Mouse (Mus musculus): ENCODE results near the gene Nanos3.

Nanos3 gene

GRCm38 (mm10) chr8:84157620-84158019, 27.4 kb downstream of the Nanos3 start:
- Histone ChIP-seq H3K4me3 (replicated peaks; ENCODE audit: low read length) (no peak overlapping the region), H3K4me1 (replicated peaks; ENCODE audit: low read depth, low read length) (peaks cover 5% of the 10 kb centered on the region), H3K27me3 (ENCODE audit: insufficient read depth, low read length) (peaks cover 7% of the 10 kb centered on the region; the same call in 1 of the 2 replicates), H3K9me3 (ENCODE audit: low read length) (no peaks in the 10 kb centered on the region), H3K36me3 (ENCODE audit: insufficient read depth, low read length) (peaks cover 31% of the 10 kb centered on the region)
- TF ChIP-seq NANOG (IDR thresholded peaks at IDR 0.05; ENCODE audit: borderline replicate concordance, low read length) (no peak), POU5F1 (IDR thresholded peaks at IDR 0.05; ENCODE audit: borderline replicate concordance, low read length) (no peak), CTCF (conservative IDR thresholded peaks at IDR 0.05; ENCODE audit: low read length) (no peak)

GRCm38 (mm10) chr8:84149181-84149580, 35.8 kb downstream of the Nanos3 start:
- Histone ChIP-seq H3K9me3 (ENCODE audit: low read length) (no peaks in the 10 kb centered on the region), H3K36me3 (ENCODE audit: insufficient read depth, low read length) (peaks cover 19% of the 10 kb centered on the region), H3K27me3 (ENCODE audit: insufficient read depth, low read length) (no peaks in the 10 kb centered on the region), H3K4me3 (replicated peaks; ENCODE audit: low read length) (peak overlapping the region; percentile 89), H3K4me1 (replicated peaks; ENCODE audit: low read depth, low read length) (peaks cover 72% of the 10 kb centered on the region)
- TF ChIP-seq CTCF (conservative IDR thresholded peaks at IDR 0.05; ENCODE audit: low read length), result no peak
- no peak for TF ChIP-seq POU5F1 (IDR thresholded peaks at IDR 0.05; ENCODE audit: borderline replicate concordance, low read length)

DNA sequence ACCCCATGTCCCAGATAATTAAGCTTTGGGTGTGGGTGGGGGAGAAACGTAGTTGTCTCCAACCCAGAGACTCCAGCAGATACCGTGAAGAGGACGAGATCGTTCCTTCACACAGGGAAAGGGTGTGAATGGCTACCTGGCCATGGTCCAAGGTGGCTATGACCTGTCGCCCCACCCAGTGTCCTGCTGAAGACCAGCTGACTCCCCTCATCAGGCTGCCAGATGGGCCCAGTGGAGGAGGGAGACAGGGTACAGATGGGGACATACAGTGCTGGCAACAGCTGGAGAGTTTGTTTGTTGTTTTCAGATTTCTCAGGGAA, 36.5 kb downstream of the Nanos3 start:
- peaks cover 26% of the 10 kb centered on the region for H3K36me3 ChIP-seq (ENCODE audit: insufficient read depth, low read length)
- peaks cover 77% of the 10 kb centered on the region for H3K4me1 ChIP-seq (replicated peaks; ENCODE audit: low read depth, low read length)
- H3K27me3 ChIP-seq (ENCODE audit: insufficient read depth, low read length), result no peaks in the 10 kb centered on the region
- peak overlapping the region; percentile 89 for H3K4me3 ChIP-seq (replicated peaks; ENCODE audit: low read length)
- TF ChIP-seq CTCF (conservative IDR thresholded peaks at IDR 0.05; ENCODE audit: low read length) (no peak), POU5F1 (IDR thresholded peaks at IDR 0.05; ENCODE audit: borderline replicate concordance, low read length) (no peak)
- H3K9me3 ChIP-seq (ENCODE audit: low read length), result no peaks in the 10 kb centered on the region

DNA sequence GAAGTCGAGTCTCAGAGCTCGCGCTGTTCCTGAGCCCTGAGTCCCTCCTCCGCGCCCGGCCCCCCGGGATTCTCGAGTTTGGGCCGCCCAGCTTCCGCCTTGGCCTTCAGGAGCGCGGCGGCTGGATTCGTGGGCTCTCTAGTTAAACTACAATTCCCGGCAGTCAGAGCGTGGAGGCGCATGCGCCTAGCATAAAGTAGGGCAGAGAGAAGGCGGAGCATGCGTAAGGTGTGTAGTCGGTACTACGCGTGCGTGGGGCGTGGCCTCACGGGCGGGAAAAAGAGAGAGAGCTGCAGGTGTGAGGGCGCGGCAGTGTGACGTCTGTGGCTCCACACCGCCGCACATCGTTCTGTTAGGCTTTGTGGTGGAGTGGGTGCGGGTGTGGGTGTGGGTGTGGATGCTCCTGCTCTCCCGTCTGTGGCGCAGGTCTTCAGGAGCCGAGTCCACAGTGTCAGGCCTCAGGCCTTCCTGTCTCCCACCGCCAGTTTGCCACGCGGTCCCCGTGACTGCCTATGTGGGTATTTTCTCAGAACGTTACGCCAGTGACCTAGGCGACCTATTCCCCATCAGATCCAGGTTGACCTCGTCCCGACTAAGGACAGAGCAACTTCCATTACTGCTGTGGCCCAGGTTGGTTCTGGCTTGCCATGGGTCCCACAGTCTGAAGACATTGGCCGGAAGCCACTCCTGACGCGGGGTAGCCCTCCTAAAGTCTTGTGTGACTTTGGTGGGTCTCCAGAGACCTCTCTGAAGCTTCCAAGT, 37.1 kb downstream of the Nanos3 start, which contains the start of the genes Cc2d1a and 4930432K21Rik:
Cc2d1a (minus strand) TSS at position 168 of the 762 bp plus-strand sequence.
4930432K21Rik (plus strand) TSS at position 257 of the 762 bp plus-strand sequence.
- peak within 1 kb of the TSS; percentile 89 for H3K4me3 ChIP-seq (replicated peaks; ENCODE audit: low read length)
- no peaks in the 10 kb centered on the region for H3K9me3 ChIP-seq (ENCODE audit: low read length)
- TF ChIP-seq CTCF (conservative IDR thresholded peaks at IDR 0.05; ENCODE audit: low read length) (no peak), NANOG (IDR thresholded peaks at IDR 0.05; ENCODE audit: borderline replicate concordance, low read length) (no peak), POU5F1 (IDR thresholded peaks at IDR 0.05; ENCODE audit: borderline replicate concordance, low read length) (no peak)
- H3K4me1 ChIP-seq (replicated peaks; ENCODE audit: low read depth, low read length), result peaks cover 76% of the 10 kb centered on the region
- no peaks in the 10 kb centered on the region for H3K27me3 ChIP-seq (ENCODE audit: insufficient read depth, low read length)
- H3K36me3 ChIP-seq (ENCODE audit: insufficient read depth, low read length), result peaks cover 31% of the 10 kb centered on the region

GRCm38 (mm10) chr8:84147324-84147766, 37.7 kb downstream of the Nanos3 start:
- H3K9me3 ChIP-seq (ENCODE audit: low read length), result no peaks in the 10 kb centered on the region
- peaks cover 70% of the 10 kb centered on the region for H3K4me1 ChIP-seq (replicated peaks; ENCODE audit: low read depth, low read length)
- H3K4me3 ChIP-seq (replicated peaks; ENCODE audit: low read length), result peak overlapping the region; percentile 89
- no peak for TF ChIP-seq NANOG (IDR thresholded peaks at IDR 0.05; ENCODE audit: borderline replicate concordance, low read length)
- TF ChIP-seq POU5F1 (IDR thresholded peaks at IDR 0.05; ENCODE audit: borderline replicate concordance, low read length), result no peak
- TF ChIP-seq CTCF (conservative IDR thresholded peaks at IDR 0.05; ENCODE audit: low read length), result no peak
- H3K36me3 ChIP-seq (ENCODE audit: insufficient read depth, low read length), result peaks cover 37% of the 10 kb centered on the region
- no peaks in the 10 kb centered on the region for H3K27me3 ChIP-seq (ENCODE audit: insufficient read depth, low read length)

DNA sequence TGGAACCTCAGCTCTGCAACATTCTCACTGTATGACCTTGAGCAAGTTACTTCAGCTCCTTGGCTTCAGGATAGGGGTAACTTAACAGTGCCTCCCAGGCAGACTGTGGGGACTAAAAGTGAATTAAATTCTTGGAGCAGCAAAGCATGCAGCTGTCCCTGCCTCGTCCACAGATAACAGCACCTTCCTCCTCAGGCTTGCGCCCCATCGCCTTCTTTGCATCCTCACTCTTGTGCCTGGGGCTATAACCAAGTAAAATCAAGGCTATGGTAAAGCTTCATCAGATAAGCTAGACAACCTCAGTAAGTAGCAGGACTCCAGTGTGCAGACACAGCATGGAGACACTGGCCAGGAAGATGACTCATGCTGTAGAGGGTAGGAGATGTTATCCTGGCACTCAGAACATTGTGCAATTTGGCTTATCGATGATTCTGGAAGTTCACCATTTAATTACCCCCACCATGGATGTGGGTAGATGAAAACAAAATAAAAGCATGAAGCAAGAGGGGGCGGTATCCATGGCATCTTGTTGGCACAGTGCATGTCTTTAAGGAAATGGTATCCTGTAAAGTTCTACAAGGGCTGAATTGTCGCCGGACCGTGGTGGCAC, 40.3 kb downstream of the Nanos3 start:
- no peaks in the 10 kb centered on the region for H3K9me3 ChIP-seq (ENCODE audit: low read length)
- no peak overlapping the region for H3K4me3 ChIP-seq (replicated peaks; ENCODE audit: low read length)
- H3K36me3 ChIP-seq (ENCODE audit: insufficient read depth, low read length), result peaks cover 61% of the 10 kb centered on the region
- no peaks in the 10 kb centered on the region for H3K27me3 ChIP-seq (ENCODE audit: insufficient read depth, low read length)
- no peak for TF ChIP-seq POU5F1 (IDR thresholded peaks at IDR 0.05; ENCODE audit: borderline replicate concordance, low read length)
- no peak for TF ChIP-seq NANOG (IDR thresholded peaks at IDR 0.05; ENCODE audit: borderline replicate concordance, low read length)
- no peak for TF ChIP-seq CTCF (conservative IDR thresholded peaks at IDR 0.05; ENCODE audit: low read length)
- H3K4me1 ChIP-seq (replicated peaks; ENCODE audit: low read depth, low read length), result peaks cover 50% of the 10 kb centered on the region

- Histone ChIP-seq H3K4me1 (replicated peaks; ENCODE audit: low read depth, low read length) (peaks cover 21% of the 10 kb centered on the region), H3K36me3 (ENCODE audit: insufficient read depth, low read length) (peaks cover 95% of the 10 kb centered on the region), H3K27me3 (ENCODE audit: insufficient read depth, low read length) (no peaks in the 10 kb centered on the region), H3K4me3 (replicated peaks; ENCODE audit: low read length) (no peak overlapping the region), H3K9me3 (ENCODE audit: low read length) (no peaks in the 10 kb centered on the region)
- no peak for TF ChIP-seq POU5F1 (IDR thresholded peaks at IDR 0.05; ENCODE audit: borderline replicate concordance, low read length)
- no peak for TF ChIP-seq CTCF (conservative IDR thresholded peaks at IDR 0.05; ENCODE audit: low read length)
- no peak for TF ChIP-seq NANOG (IDR thresholded peaks at IDR 0.05; ENCODE audit: borderline replicate concordance, low read length)
Measured at GRCm38 (mm10) chr8:84140838-84141237, 44.2 kb downstream of the Nanos3 start.

GRCm38 (mm10) chr8:84137848-84138247, 47.2 kb downstream of the Nanos3 start:
- Histone ChIP-seq H3K27me3 (ENCODE audit: insufficient read depth, low read length) (no peaks in the 10 kb centered on the region), H3K4me1 (replicated peaks; ENCODE audit: low read depth, low read length) (peaks cover 23% of the 10 kb centered on the region), H3K9me3 (ENCODE audit: low read length) (no peaks in the 10 kb centered on the region), H3K36me3 (ENCODE audit: insufficient read depth, low read length) (peaks cover 97% of the 10 kb centered on the region), H3K4me3 (replicated peaks; ENCODE audit: low read length) (no peak overlapping the region)
- TF ChIP-seq POU5F1 (IDR thresholded peaks at IDR 0.05; ENCODE audit: borderline replicate concordance, low read length) (no peak), NANOG (IDR thresholded peaks at IDR 0.05; ENCODE audit: borderline replicate concordance, low read length) (no peak), CTCF (conservative IDR thresholded peaks at IDR 0.05; ENCODE audit: low read length) (no peak)

Measured in E14TG2a.4 (cell line).